Mouse (Mus musculus) lung, adult 2 months (tissue): ENCODE measurements at regions not wholly inside any gene's neighbourhood (a gene's known extent, or its start where the extent isn't known, plus 50 kb on each side); places are given as distances from the start of the nearest gene placed in this dataset.
"Not testable (repeated sequence)": the region's sequence is repeated elsewhere in the genome, so short reads cannot be mapped to it uniquely, and the experiment has no call there.

ENCODE experiments used
- DNase-seq: peaks from one replicate; pipeline ENCODE4 v3.0.0; 2022
- H3K4me1 ChIP-seq: fragments of 200-500 bp; 2 replicates; pipeline ENCODE4 v1.6.1; 2011; ENCODE audit warnings: low read length; ENCODE audit not compliant: control insufficient read depth, insufficient read depth
- H3K4me3 ChIP-seq: fragments of 200-500 bp; replicated peaks from 2 replicates; pipeline ENCODE3; 2011; ENCODE audit warnings: low read depth, mild to moderate bottlenecking, control low read depth, low read length; ENCODE audit errors: extremely low read depth
- CTCF ChIP-seq: fragments of 200-500 bp; IDR thresholded peaks from 2 replicates; pipeline ENCODE4 v1.5.1; 2011; ENCODE audit warnings: mild to moderate bottlenecking, low read length, control low read depth; ENCODE audit not compliant: insufficient read depth
- POLR2A ChIP-seq: fragments of 200-500 bp; IDR thresholded peaks from 2 replicates; pipeline ENCODE4 v1.6.1; 2011; ENCODE audit warnings: low read depth, mild to moderate bottlenecking, control low read depth, low read length, borderline replicate concordance; ENCODE audit errors: extremely low read depth
- WGBS: fragments of 180-500 bp; shearing (Covaris S2); methylation state at CpG from one replicate; pipeline ENCODE4 v1.1.7; 2018; 5-methylcytosine and 5-hydroxymethylcytosine counted together

DNA sequence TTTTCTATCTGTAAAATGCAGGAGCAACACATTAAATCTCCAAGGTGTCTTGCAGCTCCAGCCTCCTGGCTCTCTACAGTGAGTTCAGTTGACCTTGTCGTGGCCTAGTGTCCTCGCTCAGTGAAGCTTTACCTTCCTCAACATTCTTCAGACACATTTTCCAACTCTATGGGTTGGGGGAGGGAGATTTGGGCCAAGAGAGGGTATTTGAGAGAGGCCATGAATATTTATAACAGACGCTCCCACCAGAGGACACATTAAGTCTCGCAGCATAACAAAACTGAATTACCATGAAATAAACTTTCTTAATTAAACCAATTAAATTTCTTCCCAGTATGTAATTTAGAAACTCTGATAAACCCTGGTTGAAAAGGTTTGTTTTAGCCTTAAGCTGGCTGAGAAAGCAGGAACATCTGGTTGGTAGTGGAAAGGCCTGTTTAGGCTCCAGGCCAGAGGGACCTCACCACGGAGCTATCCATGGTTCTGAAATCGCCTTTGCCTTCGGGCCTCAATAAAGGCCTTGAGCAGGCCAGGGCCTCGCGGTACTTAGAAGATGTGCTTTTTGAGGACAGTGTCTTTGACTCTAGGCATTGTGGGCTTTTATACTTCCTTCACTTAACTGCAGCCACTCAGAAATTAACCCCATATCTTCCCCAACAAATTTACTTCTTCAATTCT is 109.9 kb downstream of the Dmrta2 start:
- peak; percentile 8 for DNase-seq
- TF ChIP-seq POLR2A = no peak
- TF ChIP-seq CTCF = no peak
- H3K4me3 ChIP-seq = no peak overlapping the region
- no peaks in the 10 kb centered on the region for H3K4me1 ChIP-seq
- WGBS = 40% methylated on average over 9 of the region's 9 CpGs

DNA sequence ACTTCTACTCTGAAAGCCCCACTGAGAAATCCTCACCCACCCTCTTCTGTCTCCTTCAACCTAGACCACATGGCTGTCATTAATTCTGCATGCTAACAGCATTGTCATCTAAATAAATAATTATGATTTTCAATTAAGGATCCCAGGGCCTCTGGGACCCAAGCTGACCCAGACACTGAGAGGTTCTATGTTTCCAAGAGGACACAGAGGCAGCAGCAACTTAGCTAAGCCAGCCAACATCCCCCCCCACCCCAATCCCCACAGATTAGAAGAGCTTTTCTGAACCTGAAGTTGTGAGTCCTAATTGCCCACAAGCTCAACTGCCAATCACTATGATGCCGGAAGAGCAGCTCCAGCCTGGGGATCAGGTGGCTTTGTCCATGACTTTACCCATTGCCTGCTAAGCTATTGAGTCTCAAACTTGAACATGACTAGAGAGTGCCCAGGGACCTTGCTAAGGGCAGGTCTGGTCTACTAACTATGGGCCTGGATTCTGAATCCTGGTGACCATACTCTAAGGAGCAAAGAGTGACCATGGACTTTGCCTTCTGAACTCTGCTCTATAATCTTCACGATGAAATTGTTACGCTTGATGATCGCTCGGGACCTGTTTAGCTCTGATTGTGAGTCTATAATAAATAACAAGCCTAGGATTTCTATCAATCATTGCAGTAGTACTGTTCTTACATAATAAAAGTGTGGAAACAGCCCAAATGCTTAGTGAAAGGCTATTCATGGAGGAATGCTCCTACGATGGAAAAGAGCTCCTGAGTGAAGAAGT is 115.4 kb downstream of the Dmrta2 start:
- TF ChIP-seq POLR2A (no peak), CTCF (no peak)
- DNase-seq = no peak
- no peak overlapping the region for H3K4me3 ChIP-seq
- WGBS = 88% methylated on average over 6 of the region's 6 CpGs
- H3K4me1 ChIP-seq = no peaks in the 10 kb centered on the region

DNA sequence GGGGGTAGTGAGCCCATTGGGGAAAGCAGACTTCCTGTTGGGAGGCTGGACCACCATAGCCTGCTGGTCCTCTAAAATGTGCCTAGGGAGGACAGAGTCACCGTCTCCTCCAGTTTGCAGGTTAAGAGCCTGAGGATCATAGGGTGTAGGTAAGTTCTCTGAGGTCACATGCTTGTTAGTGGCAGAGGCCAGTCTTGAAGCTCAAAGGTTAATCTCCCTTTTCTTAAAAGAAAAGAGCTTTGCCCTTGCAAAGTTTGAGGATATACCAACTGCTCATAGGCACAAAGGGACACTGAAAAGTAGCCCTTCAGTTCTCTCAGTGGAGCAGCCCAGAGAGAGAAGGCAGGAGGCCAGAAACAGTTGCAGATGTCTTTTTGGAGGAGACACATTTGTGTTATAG is 116.7 kb downstream of the Dmrta2 start:
- no peak for TF ChIP-seq POLR2A
- WGBS = 89% methylated on average over 1 of the region's 1 CpGs
- Histone ChIP-seq H3K4me1 (no peaks in the 10 kb centered on the region), H3K4me3 (no peak overlapping the region)
- DNase-seq = no peak

DNA sequence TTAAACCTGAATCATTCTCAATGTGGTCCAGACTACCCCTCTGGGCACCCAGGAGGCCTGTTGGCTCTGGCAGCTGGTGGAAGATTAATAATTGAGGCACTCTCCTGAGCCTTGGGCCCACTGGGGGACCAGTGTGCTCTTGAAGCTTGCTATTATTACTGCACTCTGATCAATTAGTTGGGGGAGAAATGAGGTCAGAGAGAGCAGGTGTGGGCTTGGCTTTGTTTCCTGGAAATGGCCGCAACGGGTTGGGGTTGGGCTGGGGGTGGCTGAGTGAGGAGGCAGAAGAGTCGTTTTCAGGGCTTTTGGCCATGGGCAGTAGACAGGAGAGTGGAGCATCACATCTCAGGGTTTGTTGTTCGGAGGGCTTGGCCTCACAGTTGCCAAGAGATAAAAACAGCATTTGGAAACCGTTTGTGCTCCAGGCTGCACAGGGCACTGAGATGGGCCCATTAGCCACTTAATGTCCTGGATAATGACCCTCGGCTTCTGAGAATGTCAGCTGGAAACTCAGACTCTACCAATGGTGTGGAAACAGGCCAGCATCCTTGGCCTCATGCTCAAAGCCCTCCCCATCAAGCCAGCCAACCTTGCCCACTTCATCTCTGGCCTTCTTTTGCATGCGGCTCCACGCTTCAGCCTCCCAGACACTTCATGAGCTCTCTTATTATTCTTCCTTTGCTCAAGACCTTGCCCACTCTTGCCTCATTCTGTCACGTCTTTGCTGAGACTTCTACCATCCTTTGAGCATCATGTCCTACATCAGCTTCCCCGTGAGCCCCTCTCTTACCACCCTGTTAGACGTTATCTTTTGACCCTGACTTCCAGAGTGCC is 118.1 kb downstream of the Dmrta2 start:
- DNase-seq = no peak
- Histone ChIP-seq H3K4me3 (no peak overlapping the region), H3K4me1 (no peaks in the 10 kb centered on the region)
- TF ChIP-seq CTCF = no peak
- TF ChIP-seq POLR2A = no peak
- WGBS = 71% methylated on average over 11 of the region's 11 CpGs

DNA sequence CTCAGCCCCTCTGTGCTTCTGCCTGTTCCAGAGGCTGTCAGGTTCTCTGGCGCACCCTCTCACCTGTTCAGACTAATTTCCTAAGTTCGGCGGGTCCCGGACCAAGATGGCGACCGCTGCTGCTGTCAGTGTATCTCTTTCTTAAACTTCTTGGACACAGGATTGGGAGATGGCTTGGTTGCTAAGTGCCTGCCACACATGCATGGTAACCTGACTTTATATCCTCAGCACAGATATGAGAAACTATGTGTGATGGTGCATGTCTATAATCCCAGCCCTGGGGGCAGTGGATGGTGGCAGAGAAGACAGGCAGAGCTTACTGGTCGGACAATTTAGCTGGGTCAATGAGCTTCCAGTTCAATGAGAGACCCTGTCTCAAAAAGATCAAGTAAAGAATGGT is 126.3 kb downstream of the Dmrta2 start:
- DNase-seq, H3K4me3 ChIP-seq, H3K4me1 ChIP-seq: not testable (repeated sequence)
- 92% methylated on average over 7 of the region's 7 CpGs for WGBS

DNA sequence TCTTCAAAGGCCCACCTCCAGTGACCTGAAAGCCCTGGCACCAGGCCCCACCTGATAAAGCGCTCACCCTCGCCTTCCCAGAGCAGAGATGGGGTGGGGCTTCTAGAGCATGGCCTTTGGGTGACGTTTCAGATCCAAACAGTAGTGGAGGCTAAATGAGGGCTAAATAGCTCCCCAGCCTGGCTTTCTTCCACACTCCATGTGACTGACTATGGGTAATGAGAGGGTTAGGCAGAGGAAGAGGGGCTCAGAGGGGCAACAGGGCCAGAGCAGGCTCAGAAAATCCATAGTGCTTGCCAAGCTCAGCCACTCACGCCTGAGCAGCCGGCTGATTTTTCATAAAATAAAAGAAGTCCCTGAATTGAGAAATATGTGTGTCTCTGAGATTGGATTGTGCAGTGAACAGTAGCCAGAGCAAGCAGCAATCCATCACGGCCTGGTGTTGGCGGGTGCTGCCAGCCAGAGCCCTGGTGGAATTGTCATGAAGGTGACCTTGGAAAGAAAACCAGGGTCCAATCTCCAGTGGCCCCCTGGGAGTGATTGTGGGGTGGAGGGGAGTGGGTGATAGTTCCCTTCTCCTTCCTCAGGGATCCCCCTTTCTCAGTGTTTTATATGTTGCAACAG is 128.9 kb downstream of the Dmrta2 start:
- H3K4me1 ChIP-seq = no peaks in the 10 kb centered on the region
- TF ChIP-seq CTCF = no peak
- TF ChIP-seq POLR2A = no peak
- DNase-seq = no peak
- H3K4me3 ChIP-seq = no peak overlapping the region
- WGBS = 61% methylated on average over 7 of the region's 7 CpGs

DNA sequence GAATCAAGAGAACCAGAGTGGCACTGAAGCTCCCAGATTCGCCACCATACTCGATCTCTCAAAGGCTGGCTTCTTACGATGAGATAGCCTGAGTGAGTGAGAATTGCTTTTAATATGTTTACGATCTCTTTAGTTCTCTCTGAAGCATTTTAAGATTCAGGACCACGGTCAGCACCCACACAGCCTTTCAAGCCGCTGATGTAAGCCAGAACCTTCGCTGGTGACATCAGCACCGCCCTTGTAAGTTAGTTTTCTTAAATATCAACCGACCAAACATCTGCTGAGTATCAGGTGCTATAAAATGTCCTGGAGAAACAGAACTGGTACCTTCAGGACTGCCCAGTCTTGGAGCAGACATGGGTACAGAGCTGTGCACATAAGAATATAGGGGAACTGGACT is 141.6 kb downstream of the Dmrta2 start:
- WGBS = 25% methylated on average over 9 of the region's 9 CpGs
- H3K4me1 ChIP-seq = no peaks in the 10 kb centered on the region
- no peak for TF ChIP-seq CTCF
- TF ChIP-seq POLR2A = no peak

DNA sequence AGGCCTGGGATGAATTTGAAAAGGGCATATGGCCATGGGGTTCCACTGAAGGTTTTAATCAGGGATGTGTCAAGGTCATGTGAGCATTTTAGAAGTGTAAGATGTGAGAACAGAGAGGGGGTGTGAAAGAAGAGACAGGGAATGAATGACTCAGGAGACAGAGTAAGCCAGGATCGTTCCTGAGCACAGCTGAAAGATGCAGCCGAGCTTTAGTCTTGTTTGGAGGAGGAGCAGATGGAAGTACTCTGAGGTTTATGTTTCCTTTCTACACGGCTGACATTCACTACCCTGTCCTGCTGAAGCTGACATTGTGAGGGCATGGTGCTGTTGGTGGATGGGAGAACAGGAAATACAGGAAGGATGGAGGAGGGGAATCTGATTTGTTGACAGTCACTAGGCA is 142.0 kb downstream of the Dmrta2 start:
- TF ChIP-seq CTCF (no peak), POLR2A (no peak)
- Histone ChIP-seq H3K4me3 (no peak overlapping the region), H3K4me1 (no peaks in the 10 kb centered on the region)
- WGBS = 38% methylated on average over 3 of the region's 3 CpGs
- DNase-seq = no peak

More for the DNA sequence above, 141.6 kb downstream of the Dmrta2 start:
- no peak overlapping the region for H3K4me3 ChIP-seq
- DNase-seq = no peak

DNA sequence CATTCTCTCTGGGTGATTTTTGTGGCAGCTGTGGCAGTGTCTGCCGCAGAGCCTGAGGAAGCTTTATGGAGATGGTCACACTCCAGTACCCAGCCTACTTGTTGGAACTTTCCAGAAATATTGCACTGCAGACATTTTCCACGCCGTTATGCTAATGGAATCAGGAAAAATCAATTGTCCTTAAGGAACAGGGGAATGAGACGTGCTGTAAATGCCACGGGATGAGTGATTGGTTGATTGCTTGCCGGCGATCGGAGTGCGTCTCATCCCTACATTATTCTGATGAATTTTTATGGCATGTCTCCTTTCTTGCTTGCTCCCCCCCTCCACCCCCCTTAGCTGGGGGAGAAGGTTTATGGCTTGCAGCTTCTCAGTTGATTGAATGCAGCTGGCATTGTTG is 142.9 kb downstream of the Dmrta2 start:
- no peak for DNase-seq
- Histone ChIP-seq H3K4me3 (no peak overlapping the region), H3K4me1 (no peaks in the 10 kb centered on the region)
- TF ChIP-seq CTCF (no peak), POLR2A (no peak)
- WGBS = 73% methylated on average over 9 of the region's 9 CpGs

DNA sequence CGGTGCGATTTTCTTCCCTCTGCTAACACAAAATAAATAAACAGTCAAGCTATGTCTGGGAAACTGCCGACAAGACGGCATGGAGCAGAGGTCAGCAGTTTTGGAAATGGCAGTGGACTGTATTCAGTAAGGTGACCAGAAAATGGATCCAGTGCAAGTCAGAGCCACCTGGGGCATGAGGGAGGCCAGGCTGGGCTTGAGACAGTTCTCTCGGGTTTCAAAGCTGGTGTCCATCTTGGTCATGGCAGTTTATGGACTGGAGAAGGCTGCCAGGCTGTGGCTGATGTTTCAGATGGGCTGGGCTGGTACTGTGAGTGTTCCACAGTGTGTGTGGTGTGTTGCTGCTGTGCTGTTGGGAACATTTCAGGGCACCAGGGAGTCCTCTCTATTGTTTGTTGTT is 143.6 kb downstream of the Dmrta2 start:
- 33% methylated on average over 5 of the region's 5 CpGs for WGBS
- Histone ChIP-seq H3K4me1 (no peaks in the 10 kb centered on the region), H3K4me3 (no peak overlapping the region)
- DNase-seq = no peak
- TF ChIP-seq CTCF = no peak
